Mouse (Mus musculus): ENCODE data around the gene Tmem91.

DNA sequence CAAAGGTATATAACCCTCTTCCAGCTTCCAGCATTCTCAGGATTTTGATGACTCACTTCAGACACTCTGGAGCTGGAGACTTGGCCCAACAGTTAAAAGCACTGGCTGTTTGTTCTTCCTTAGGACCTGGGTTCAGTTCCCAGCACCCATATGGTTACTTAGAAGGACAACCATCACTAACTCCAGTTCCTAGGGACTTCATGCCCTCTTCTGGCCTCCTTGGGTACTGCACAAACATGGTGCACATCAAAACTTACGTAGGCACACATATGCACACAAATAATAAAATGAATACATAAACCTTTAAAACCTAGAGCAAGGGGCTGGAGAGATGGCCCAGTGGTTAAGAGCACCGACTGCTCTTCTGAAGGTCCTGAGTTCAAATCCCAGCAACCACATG lies 27.4 kb upstream of the Tmem91 start:
- TF ChIP-seq CTCF (conservative IDR thresholded peaks at IDR 0.05; ENCODE audit: low read length) (peak; percentile 50), POU5F1 (IDR thresholded peaks at IDR 0.05; ENCODE audit: borderline replicate concordance, low read length) (no peak)
